31 mouse cellular contexts compared by ENCODE assay signal in genomic region chr3:108933557-108933956, GRCm38 (mm10). TPM values are rescaled to one million over a fixed set of nuclear protein-coding genes. Genes with fewer than 3 reads are reported as not detected.
A peak's percentile ranks its signal among the peaks of the same experiment; 100 is the strongest.
DNase-seq lines count a peak whose midpoint lies in the region; ATAC-seq lines count a peak whose summit lies in the region.
"Had no signal": no experiment of that assay in that cellular context is flagged by ENCODE, and none has a peak within 500 bp of the region (broad histone marks: within the 10 kb centered on the region; RNA-seq: fewer than 3 reads in every experiment).

No protein-coding gene starts in this region.

- no peak for ATAC-seq in megakaryocyte, adult 5-6 weeks (ENCODE audit: poor library complexity, severe bottlenecking)
- ATAC-seq: forebrain, embryonic 13.5 days; forebrain, embryonic 16.5 days; intestine, postnatal 0 days; Patski had no signal

- H3K9me3 ChIP-seq in megakaryocyte, embryonic 14.5 days, result peaks cover 17% of the 10 kb centered on the region
- H3K9me3 ChIP-seq: forebrain, embryonic 13.5 days; G1E; heart, embryonic 13.5 days; hindbrain, embryonic 12.5 days; hindbrain, embryonic 15.5 days had no signal

- H3K36me3 ChIP-seq in megakaryocyte, embryonic 14.5 days (replicated peaks; ENCODE audit: low read length), result no peaks in the 10 kb centered on the region
- H3K36me3 ChIP-seq: forebrain, embryonic 10.5 days; G1E; heart, embryonic 13.5 days; hindbrain, embryonic 12.5 days; hindbrain, embryonic 15.5 days had no signal

- H3K27me3 ChIP-seq in megakaryocyte, embryonic 14.5 days (replicated peaks), result no peaks in the 10 kb centered on the region
- H3K27me3 ChIP-seq: CH12.LX; forebrain, embryonic 13.5 days; heart, embryonic 13.5 days; hindbrain, embryonic 12.5 days; hindbrain, embryonic 15.5 days; Patski had no signal

- H3K4me1 ChIP-seq in megakaryocyte, embryonic 14.5 days, result peaks cover 21% of the 10 kb centered on the region
- H3K4me1 ChIP-seq: forebrain, embryonic 10.5 days; forebrain, embryonic 13.5 days; heart, embryonic 13.5 days; hindbrain, embryonic 12.5 days; hindbrain, embryonic 15.5 days had no signal

- H3K4me3 ChIP-seq in megakaryocyte, embryonic 14.5 days (replicated peaks), result peak overlapping the region; percentile 51
- H3K4me3 ChIP-seq: forebrain, embryonic 10.5 days; forebrain, embryonic 13.5 days; heart, embryonic 13.5 days; hindbrain, embryonic 12.5 days; hindbrain, embryonic 15.5 days had no signal

- peak; percentile 10 to 34 for DNase-seq in adrenal gland, postnatal 36 days
- DNase-seq in adrenal gland, postnatal 14 days, result no peak
- peak; percentile 59 for DNase-seq in 416B (ENCODE audit: low read depth)
- DNase-seq in layer of hippocampus, adult 18-20 months (ENCODE audit: low spot score in 2 of 2), result no peak
- DNase-seq: adrenal gland, postnatal 10 days; B cell, adult 2 months; cerebellum, adult 18-20 months; cerebellum, adult 9-10 months; cerebellum, postnatal 14 days; gastrocnemius, postnatal 10 days; gastrocnemius, postnatal 36 days; heart, postnatal 14 days had no signal

RNA-seq across cellular contexts. Expression of gene Henmt1, which starts 6.1 kb away (rescaled TPM):
- total RNA-seq in adrenal gland, postnatal 36 days (2021), result not detected
- total RNA-seq in adrenal gland, postnatal 14 days (2021), result not detected in 2 replicates
- not detected in 2 replicates for polyA plus RNA-seq in megakaryocyte, embryonic 14.5 days (2012; ENCODE audit: insufficient read depth, low replicate concordance)
- 0.11 TPM in 1 of 2 replicates, not detected in the other for total RNA-seq in megakaryocyte, adult 5-6 weeks (2015)
- total RNA-seq in megakaryocyte, adult 5-6 weeks (2017), result 0.45 TPM in 1 of 2 replicates, not detected in the other
- 1 to 10 TPM; 1.6 to 2.5 TPM for total RNA-seq in layer of hippocampus, adult 18-20 months (2021)
- total RNA-seq: adrenal gland, postnatal 10 days; CH12.LX; gastrocnemius, adult 18-20 months; gastrocnemius, postnatal 10 days; gastrocnemius, postnatal 36 days; granulocyte monocyte progenitor cell, adult 5-6 weeks; heart, postnatal 14 days had no signal
- polyA plus RNA-seq: G1E; heart, embryonic 13.5 days had no signal

RNA-seq across cellular contexts. Expression of gene Gm9857, which starts 6.7 kb away (rescaled TPM):
- not detected for total RNA-seq in adrenal gland, postnatal 36 days (2021)
- not detected in 2 replicates for total RNA-seq in adrenal gland, postnatal 14 days (2021)
- 8.5 TPM in 1 of 2 replicates, not detected in the other for polyA plus RNA-seq in megakaryocyte, embryonic 14.5 days (2012; ENCODE audit: insufficient read depth, low replicate concordance)
- not detected in 2 replicates for total RNA-seq in megakaryocyte, adult 5-6 weeks (2015)
- not detected in 2 replicates for total RNA-seq in megakaryocyte, adult 5-6 weeks (2017)
- total RNA-seq in layer of hippocampus, adult 18-20 months (2021), result not detected
- total RNA-seq: adrenal gland, postnatal 10 days; CH12.LX; G1E; gastrocnemius, adult 18-20 months; gastrocnemius, postnatal 10 days; gastrocnemius, postnatal 36 days; granulocyte monocyte progenitor cell, adult 5-6 weeks; heart, postnatal 14 days; hematopoietic stem cell, adult 5-6 weeks had no signal
- polyA plus RNA-seq: embryonic facial prominence, embryonic 11.5 days; embryonic facial prominence, embryonic 14.5 days; forebrain, embryonic 10.5 days; forebrain, embryonic 13.5 days; G1E; heart, embryonic 13.5 days; heart, embryonic 16.5 days; hindbrain, embryonic 12.5 days; hindbrain, embryonic 15.5 days; intestine, embryonic 14.5 days; intestine, postnatal 0 days; Patski had no signal

RNA-seq across cellular contexts. Expression of gene Prpf38b, which starts 22.0 kb away (rescaled TPM):
- 10 to 100 TPM; 42.2 to 64.7 TPM for total RNA-seq in adrenal gland, postnatal 36 days (2021)
- total RNA-seq in adrenal gland, postnatal 14 days (2021), result 72.2 and 72.4 TPM in 2 replicates
- polyA plus RNA-seq in megakaryocyte, embryonic 14.5 days (2012; ENCODE audit: insufficient read depth, low replicate concordance), result 34.3 and 74.4 TPM in 2 replicates
- 108 and 110 TPM in 2 replicates for total RNA-seq in megakaryocyte, adult 5-6 weeks (2015)
- total RNA-seq in megakaryocyte, adult 5-6 weeks (2017), result 197 and 206 TPM in 2 replicates
- total RNA-seq in layer of hippocampus, adult 18-20 months (2021), result 10 to 100 TPM; 44.4 to 50.6 TPM

RNA-seq across cellular contexts. Expression of gene Fndc7, which starts 43.7 kb away (rescaled TPM):
- total RNA-seq in adrenal gland, postnatal 36 days (2021), result under 1 TPM; 0.17 to 0.40 TPM
- 0.11 and 0.49 TPM in 2 replicates for total RNA-seq in adrenal gland, postnatal 14 days (2021)
- polyA plus RNA-seq in megakaryocyte, embryonic 14.5 days (2012; ENCODE audit: insufficient read depth, low replicate concordance), result 0.04 TPM in 1 of 2 replicates, not detected in the other
- total RNA-seq in megakaryocyte, adult 5-6 weeks (2015), result 0.07 TPM in 1 of 2 replicates, not detected in the other
- total RNA-seq in megakaryocyte, adult 5-6 weeks (2017), result 0.12 and 0.44 TPM in 2 replicates
- under 1 TPM in 1 of 2 experiments, not detected in 1; 0.10 TPM for total RNA-seq in layer of hippocampus, adult 18-20 months (2021)
- total RNA-seq: gastrocnemius, adult 18-20 months; hematopoietic stem cell, adult 5-6 weeks had no signal
- polyA plus RNA-seq: embryonic facial prominence, embryonic 11.5 days; forebrain, embryonic 10.5 days; forebrain, embryonic 13.5 days; forebrain, embryonic 16.5 days; G1E had no signal

Comparison
In these comparisons a context has a peak if more than half of its experiments do, and no peak if none do; other contexts are left out.
1. DNase-seq: peak in adrenal gland, postnatal 36 days (2 of 2) and 416B (single experiment); none in adrenal gland, postnatal 14 days (single experiment) and layer of hippocampus, adult 18-20 months (0 of 2).